Mouse (Mus musculus) lung, postnatal 0 days (tissue): ENCODE results near the gene Tbc1d16. TPM values are rescaled to one million over a fixed set of nuclear protein-coding genes. Genes with fewer than 3 reads are reported as not detected.

ENCODE experiments used
- ATAC-seq: fragments of 200-750 bp; cut with Nextera tagmentation; 2 replicates; pipeline ENCODE4 v1.8.0; 2017; ENCODE audit warnings: moderate library complexity
- DNase-seq: peaks from one replicate; pipeline ENCODE4 v3.0.0-alpha.2; 2016; ENCODE audit warnings: low spot score
- H3K27ac ChIP-seq: fragments of 300-500 bp; sonication (generic); 2 replicates; pipeline ENCODE4 v1.5.1; 2014; ENCODE audit warnings: antibody characterized with exemption, mild to moderate bottlenecking, low read length, mixed read lengths
- H3K27me3 ChIP-seq: fragments of 300-500 bp; sonication (generic); replicated peaks from 2 replicates; pipeline ENCODE4 v1.6.1; 2014; ENCODE audit warnings: low read length, mixed read lengths; ENCODE audit not compliant: insufficient read depth
- H3K36me3 ChIP-seq: fragments of 300-500 bp; sonication (generic); 2 replicates; pipeline ENCODE4 v1.6.1; 2014; ENCODE audit warnings: low read length, mixed read lengths; ENCODE audit not compliant: insufficient read depth
- H3K4me1 ChIP-seq: fragments of 300-500 bp; sonication (generic); 2 replicates; pipeline ENCODE4 v1.6.1; 2014; ENCODE audit warnings: antibody characterized with exemption, low read depth, low read length, mixed read lengths; ENCODE audit not compliant: insufficient read depth
- H3K4me2 ChIP-seq: fragments of 300-500 bp; sonication (generic); replicated peaks from 2 replicates; pipeline ENCODE4 v1.6.1; 2014; ENCODE audit warnings: low read depth, mild to moderate bottlenecking, low read length, moderate library complexity, mixed read lengths
- H3K4me3 ChIP-seq: fragments of 300-500 bp; sonication (generic); 2 replicates; pipeline ENCODE4 v1.5.1; 2014; ENCODE audit warnings: low read depth, low read length
- H3K9ac ChIP-seq: fragments of 300-500 bp; sonication (generic); replicated peaks from 2 replicates; pipeline ENCODE4 v1.6.1; 2014; ENCODE audit warnings: low read depth, mild to moderate bottlenecking
- H3K9me3 ChIP-seq: fragments of 300-500 bp; sonication (generic); 2 replicates; pipeline ENCODE4 v1.6.1; 2016; ENCODE audit warnings: low read length, mixed read lengths
- CTCF ChIP-seq: IDR thresholded peaks from 2 replicates; pipeline ENCODE4 v1.5.1; 2016; ENCODE audit warnings: antibody characterized with exemption, mild to moderate bottlenecking
- EP300 ChIP-seq: IDR thresholded peaks from 2 replicates; pipeline ENCODE4 v1.6.1; 2016; ENCODE audit warnings: antibody characterized with exemption, mild to moderate bottlenecking, control low read depth
- WGBS: fragments of 180-500 bp; shearing (Covaris S2); extraction: QIAGEN DNeasy Blood & Tissue Kit; methylation state at CpG from one replicate; pipeline ENCODE4 v1.1.7; 2014; 5-methylcytosine and 5-hydroxymethylcytosine counted together
- polyA plus RNA-seq: library from polyadenylated mRNA; unstranded; fragments of >200 nt; fragmentation: Nextera tagmentation; extraction: Ambion mirVana; gene quantifications from 2 replicates; pipeline ENCODE4 v1.2.1, GENCODE M21; 2015

Gene Tbc1d16
- polyA plus RNA-seq, 1 experiment from 2014 or later: 11.9 TPM

DNA sequence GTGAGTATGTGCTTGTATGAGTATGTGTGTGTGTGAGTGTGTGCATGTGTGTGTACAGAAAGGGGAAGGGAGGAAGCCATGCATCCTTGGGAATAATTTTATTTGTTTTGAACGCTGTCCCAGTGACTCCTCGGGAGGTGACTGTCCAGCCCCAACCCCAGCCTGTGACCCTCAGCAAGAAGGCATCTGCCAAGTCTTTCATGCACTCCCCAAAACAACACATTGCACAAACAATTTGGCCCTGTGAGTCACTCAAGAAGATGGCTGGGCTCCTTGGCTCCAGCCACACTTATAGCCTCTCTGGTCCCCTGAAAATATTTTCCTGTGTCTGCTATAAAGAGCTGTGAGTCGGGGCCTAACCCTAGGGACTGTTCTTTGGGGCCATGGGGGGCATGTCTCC lies 41.9 kb downstream of the Tbc1d16 start:
- ATAC-seq (peak; percentile 26), DNase-seq (peak; percentile 62)
- no peak for TF ChIP-seq CTCF
- no peak for TF ChIP-seq EP300
- Histone ChIP-seq H3K9me3 (no peaks in the 10 kb centered on the region), H3K4me1 (peaks cover 6% of the 10 kb centered on the region; the same call in 1 of the 2 replicates), H3K27me3 (no peaks in the 10 kb centered on the region), H3K9ac (no peak overlapping the region), H3K4me2 (no peak overlapping the region), H3K27ac (no peak overlapping the region), H3K4me3 (no peak overlapping the region), H3K36me3 (no peaks in the 10 kb centered on the region)
- 47% methylated on average over 3 of the region's 3 CpGs for WGBS

DNA sequence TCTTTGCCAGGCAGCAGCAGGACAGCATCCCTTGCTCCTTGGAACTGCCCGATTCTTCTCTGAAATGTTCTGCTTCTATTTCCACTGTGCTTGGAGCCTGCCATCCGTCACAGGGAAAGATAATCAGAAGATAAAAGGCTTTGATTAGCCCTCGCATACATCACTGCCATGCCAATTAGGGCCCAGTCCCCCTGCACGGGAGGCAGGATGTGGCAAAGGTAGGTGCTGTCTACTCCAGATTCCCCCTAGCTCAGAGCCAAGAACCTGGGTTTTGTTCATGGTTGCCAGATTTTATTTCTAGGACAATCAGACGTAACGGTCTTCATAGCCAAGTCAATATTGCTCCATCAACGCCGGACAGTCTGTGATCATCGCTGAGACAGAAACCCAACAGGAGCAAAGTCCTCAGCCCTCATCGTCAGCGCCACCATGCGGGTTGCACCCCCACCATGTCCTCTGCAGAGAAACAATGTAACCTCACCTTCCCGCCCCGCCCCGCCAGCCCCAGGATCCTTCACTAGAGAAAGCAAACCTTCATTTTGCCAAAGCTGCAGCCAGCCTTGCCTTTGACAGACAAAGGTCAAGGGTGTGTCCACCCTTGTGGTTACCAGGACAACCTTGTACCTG lies 44.5 kb downstream of the Tbc1d16 start:
- 72% methylated on average over 15 of the region's 15 CpGs for WGBS

DNA sequence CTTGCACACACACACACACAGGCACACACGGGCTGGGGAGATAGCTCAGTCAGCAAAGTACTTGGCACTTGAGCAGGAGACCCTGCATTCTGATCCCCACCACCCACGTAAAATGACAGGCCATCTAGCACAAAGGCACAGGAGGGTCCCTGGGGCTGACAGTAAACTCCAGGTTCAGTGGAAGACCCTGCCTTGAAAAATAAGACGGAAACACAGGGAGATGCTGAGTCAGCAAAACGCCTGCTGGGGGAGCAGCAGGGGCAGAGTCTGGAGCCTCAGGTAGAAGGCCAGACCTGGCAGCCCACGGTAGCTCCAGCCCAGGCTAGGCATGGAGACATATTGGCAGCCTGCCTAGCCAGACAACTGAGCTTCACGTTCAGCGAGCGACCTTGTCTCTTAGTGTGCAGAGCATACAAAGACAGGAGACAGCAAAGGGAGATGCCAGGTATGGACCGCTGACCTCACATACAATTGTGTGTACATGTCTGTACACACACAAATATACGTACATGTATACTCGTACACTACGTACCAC lies 46.4 kb downstream of the Tbc1d16 start:
- Histone ChIP-seq H3K4me3 (no peak overlapping the region), H3K4me1 (no peaks in the 10 kb centered on the region; the same call in 1 of the 2 replicates), H3K27ac (no peak overlapping the region), H3K9ac (no peak overlapping the region), H3K9me3 (no peaks in the 10 kb centered on the region), H3K4me2 (no peak overlapping the region), H3K27me3 (no peaks in the 10 kb centered on the region), H3K36me3 (no peaks in the 10 kb centered on the region)
- no peak for ATAC-seq
- DNase-seq: no peak
- WGBS: 81% methylated on average over 12 of the region's 12 CpGs
- no peak for TF ChIP-seq EP300
- no peak for TF ChIP-seq CTCF

More for the DNA sequence above, 44.5 kb downstream of the Tbc1d16 start:
- DNase-seq: no peak
- no peak overlapping the region for H3K4me3 ChIP-seq
- no peaks in the 10 kb centered on the region for H3K9me3 ChIP-seq
- H3K4me1 ChIP-seq: peaks cover 6% of the 10 kb centered on the region; the same call in 1 of the 2 replicates
- H3K27ac ChIP-seq: no peak overlapping the region
- no peaks in the 10 kb centered on the region for H3K27me3 ChIP-seq
- H3K4me2 ChIP-seq: no peak overlapping the region
- no peaks in the 10 kb centered on the region for H3K36me3 ChIP-seq
- no peak overlapping the region for H3K9ac ChIP-seq
- TF ChIP-seq EP300 (no peak), CTCF (no peak)
- ATAC-seq: no peak

DNA sequence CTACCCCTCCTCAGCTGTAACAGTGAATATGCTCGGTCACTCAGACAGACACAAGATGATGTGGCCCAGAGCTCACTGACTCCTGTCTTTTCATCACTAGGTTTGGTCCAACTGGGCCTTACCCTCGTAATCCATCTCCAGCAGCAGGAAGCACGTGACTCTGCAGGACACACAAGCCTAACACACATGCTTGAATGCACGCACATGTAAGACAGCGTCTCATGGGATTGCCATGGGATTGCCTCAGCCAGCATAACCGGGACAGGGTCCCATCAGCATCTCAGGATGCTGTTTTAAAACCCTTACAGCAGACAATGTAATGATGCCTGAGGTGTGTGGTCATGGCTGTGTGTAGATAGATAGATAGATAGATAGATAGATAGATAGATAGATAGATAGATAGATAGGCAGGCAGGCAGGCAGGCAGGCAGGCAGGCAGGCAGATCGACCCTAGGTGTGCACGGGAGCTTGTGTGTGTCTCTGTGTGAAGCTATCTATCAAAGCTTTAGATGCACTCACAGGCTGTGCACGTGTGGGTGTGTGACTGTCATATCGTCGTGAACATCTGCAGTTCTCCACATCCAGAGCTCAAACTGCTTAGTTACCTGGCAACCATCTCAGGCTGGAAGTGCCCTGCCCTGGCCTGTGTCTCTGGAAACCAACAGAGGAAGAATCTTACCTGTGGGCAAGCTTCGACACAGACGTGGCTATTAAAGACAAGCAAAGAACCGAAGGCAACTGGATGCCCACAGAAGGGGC lies 47.3 kb downstream of the Tbc1d16 start:
- TF ChIP-seq EP300 (no peak), CTCF (no peak)
- DNase-seq: no peak
- ATAC-seq: no peak
- no peak overlapping the region for H3K4me3 ChIP-seq
- no peak overlapping the region for H3K9ac ChIP-seq
- no peaks in the 10 kb centered on the region for H3K36me3 ChIP-seq
- H3K4me1 ChIP-seq: no peaks in the 10 kb centered on the region
- no peak overlapping the region for H3K27ac ChIP-seq
- no peaks in the 10 kb centered on the region for H3K9me3 ChIP-seq
- no peaks in the 10 kb centered on the region for H3K27me3 ChIP-seq
- 89% methylated on average over 14 of the region's 14 CpGs for WGBS
- H3K4me2 ChIP-seq: no peak overlapping the region

DNA sequence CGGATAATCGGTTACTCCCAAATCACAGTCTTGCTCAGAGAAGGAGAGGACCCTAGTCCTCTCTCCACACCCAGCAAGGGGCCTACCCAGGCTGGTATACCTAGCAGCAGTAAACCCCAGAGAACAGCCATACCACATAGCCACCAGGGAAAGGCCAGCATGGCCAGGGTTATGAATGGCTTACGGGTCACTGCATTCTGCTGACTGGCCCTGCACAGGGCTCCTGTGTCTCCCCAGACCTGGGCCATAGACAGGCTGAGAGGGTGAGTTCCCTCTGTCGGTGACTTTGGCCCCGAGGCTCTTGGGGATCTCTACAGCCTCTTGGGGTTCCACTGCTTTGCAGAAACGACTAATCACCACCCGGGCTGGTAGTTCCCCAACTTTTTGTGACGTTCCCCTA lies 50.0 kb downstream of the Tbc1d16 start:
- Histone ChIP-seq H3K9ac (no peak overlapping the region), H3K4me2 (no peak overlapping the region), H3K4me1 (no peaks in the 10 kb centered on the region), H3K9me3 (no peaks in the 10 kb centered on the region), H3K27ac (no peak overlapping the region), H3K27me3 (no peaks in the 10 kb centered on the region), H3K4me3 (no peak overlapping the region), H3K36me3 (no peaks in the 10 kb centered on the region)
- 78% methylated on average over 8 of the region's 8 CpGs for WGBS
- TF ChIP-seq CTCF (no peak), EP300 (no peak)
- DNase-seq (no peak), ATAC-seq (no peak)

DNA sequence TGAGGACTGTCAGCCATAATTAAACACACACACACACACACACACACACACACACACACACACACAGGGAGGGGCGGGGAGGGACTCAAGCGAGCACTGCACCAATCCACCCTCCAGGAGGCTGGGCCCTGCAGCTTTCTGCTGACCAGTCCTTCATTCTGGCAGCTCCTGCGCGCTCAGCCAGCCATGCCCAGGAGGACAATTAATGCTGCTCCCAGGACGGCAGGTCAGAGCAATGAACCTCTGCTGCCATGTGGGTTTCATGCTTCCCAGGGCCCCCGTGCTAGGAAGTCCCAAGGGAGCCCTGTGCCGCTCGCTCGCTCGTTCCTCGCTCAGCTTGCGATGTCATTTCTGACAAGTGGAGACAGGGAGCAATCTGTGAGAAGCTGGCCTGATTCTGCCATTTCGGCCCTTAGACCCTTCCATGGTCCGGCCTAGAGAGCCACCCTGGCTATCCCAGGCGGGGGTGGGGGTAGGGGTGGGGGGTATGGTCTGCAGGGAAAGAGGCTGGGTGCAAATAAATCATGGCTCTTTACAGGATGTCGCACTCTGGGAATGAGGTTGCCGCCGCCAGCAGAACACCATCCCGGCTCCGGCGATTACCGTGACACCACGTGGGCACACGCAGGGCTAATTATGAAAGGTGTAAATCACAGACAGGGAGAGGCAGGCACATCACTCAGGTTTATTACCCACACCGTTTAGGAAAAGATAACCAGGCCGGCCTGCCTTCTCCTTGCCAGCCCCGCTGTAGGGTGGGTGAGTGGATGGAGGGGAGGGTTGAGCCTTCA lies 51.7 kb downstream of the Tbc1d16 start:
- WGBS: 80% methylated on average over 24 of the region's 27 CpGs
- Histone ChIP-seq H3K4me2 (no peak overlapping the region), H3K36me3 (no peaks in the 10 kb centered on the region), H3K27me3 (no peaks in the 10 kb centered on the region), H3K9me3 (no peaks in the 10 kb centered on the region), H3K4me1 (no peaks in the 10 kb centered on the region), H3K9ac (no peak overlapping the region), H3K4me3 (no peak overlapping the region), H3K27ac (no peak overlapping the region)
- no peak for ATAC-seq
- no peak for DNase-seq
- no peak for TF ChIP-seq CTCF
- no peak for TF ChIP-seq EP300
